Mouse (Mus musculus): ENCODE results near the gene Gm20388. TPM values are rescaled to one million over a fixed set of nuclear protein-coding genes. Genes with fewer than 3 reads are reported as not detected.

Gm20388 gene
- polyA plus RNA-seq, 1 experiment from 2014 or later: 8.3 TPM

DNA sequence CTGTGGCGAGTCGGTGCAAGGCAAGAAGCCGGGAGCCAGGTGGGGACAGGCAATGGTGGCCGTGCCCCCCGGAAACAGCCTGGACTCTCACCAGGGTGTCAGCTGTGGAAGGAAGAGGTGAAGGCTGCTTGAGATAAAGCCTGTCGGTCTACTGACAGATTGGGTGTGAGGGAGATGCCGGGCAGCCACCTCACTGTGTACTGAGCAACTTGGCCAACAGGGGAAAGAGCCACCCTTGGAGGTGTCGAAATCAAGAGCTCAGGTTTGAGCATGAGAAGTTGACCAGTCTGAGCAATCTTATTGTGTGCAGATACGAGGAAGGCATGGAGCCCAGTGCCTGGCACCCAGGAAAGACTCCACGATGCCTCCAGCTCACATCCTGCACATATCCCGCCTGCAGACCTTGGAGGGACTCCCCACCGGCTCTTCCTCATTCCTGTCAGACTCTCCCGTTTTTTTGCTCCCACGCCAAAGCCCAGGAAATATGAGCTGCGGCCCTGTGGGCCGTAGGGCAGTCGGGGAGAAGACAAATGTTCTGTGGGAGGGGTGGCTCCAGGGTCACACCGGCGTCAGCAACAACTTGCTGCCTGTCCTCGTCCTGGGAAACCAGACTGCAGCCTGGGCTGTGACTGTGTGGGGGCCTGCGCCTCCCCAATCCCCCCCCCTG lies 1347.6 kb downstream of the Gm20388 start:
- peak overlapping the region; percentile 32; the same call in 1 of the 2 replicates for H3K4me2 ChIP-seq (ENCODE audit: low read length)
- no peak overlapping the region for H3K4me3 ChIP-seq (ENCODE audit: low read depth, low read length)
- H3K27ac ChIP-seq (ENCODE audit: low read depth): no peak overlapping the region
- H3K9me3 ChIP-seq (ENCODE audit: control insufficient read depth, low read length): no peaks in the 10 kb centered on the region
- H3K27me3 ChIP-seq (replicated peaks; ENCODE audit: control insufficient read depth, insufficient read depth, low read length): peaks cover 5% of the 10 kb centered on the region; the same call in 1 of the 2 replicates
- H3K36me3 ChIP-seq (ENCODE audit: control insufficient read depth, insufficient read depth, low read length): no peaks in the 10 kb centered on the region
- peaks cover 11% of the 10 kb centered on the region for H3K4me1 ChIP-seq (replicated peaks; ENCODE audit: control insufficient read depth, insufficient read depth, low read length)
- 21% methylated on average over 21 of the region's 21 CpGs for WGBS
- DNase-seq (ENCODE audit: low spot score) (peak; percentile 59), ATAC-seq (replicated peaks; ENCODE audit: low FRiP score, low TSS enrichment, low read depth) (no peak)
- H3K9ac ChIP-seq (ENCODE audit: low read length): no peak overlapping the region

DNA sequence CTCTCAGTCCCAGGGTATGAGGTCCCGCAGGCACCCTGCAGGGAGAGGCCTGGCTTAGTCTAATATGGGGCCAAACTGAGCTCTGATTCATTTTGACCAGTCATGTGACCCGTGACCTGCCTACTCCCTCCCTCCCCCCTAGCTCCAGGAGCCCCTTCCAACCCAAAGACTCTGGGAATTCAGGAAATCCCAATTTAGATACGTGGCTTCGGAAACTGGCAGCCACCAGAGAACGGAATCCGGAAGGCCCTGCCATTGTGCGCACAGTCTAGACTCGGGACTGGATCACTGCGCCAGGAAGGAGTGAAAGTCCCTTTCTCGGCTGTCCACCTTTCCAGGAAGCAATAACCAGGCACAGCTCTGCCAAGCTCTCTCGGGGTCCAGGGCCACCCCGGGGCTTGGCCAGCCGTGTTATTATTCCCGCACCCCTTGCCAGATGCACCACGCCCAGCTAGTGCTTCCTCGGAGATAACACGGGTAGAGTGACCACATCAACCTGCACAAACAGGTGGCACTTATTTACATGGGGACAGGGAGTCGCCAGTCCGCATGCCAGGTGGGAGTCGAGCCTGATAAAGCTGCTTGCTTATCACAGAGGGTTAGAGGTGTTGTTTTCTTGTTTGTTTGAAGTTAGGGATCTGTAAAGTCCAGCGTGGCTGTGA lies 1352.2 kb downstream of the Gm20388 start:
- no peak overlapping the region for H3K27ac ChIP-seq (ENCODE audit: low read depth)
- H3K9ac ChIP-seq (ENCODE audit: low read length): no peak overlapping the region
- H3K36me3 ChIP-seq (ENCODE audit: control insufficient read depth, insufficient read depth, low read length): no peaks in the 10 kb centered on the region
- 0 out of 2 replicates have a peak overlapping the region, but pooled peaks have one; percentile 20 for H3K4me2 ChIP-seq (ENCODE audit: low read length)
- ATAC-seq (replicated peaks; ENCODE audit: low FRiP score, low TSS enrichment, low read depth) (no peak; the same call in 1 of the 2 replicates), DNase-seq (ENCODE audit: low spot score) (no peak)
- H3K27me3 ChIP-seq (replicated peaks; ENCODE audit: control insufficient read depth, insufficient read depth, low read length): no peaks in the 10 kb centered on the region
- H3K4me1 ChIP-seq (replicated peaks; ENCODE audit: control insufficient read depth, insufficient read depth, low read length): peaks cover 11% of the 10 kb centered on the region
- H3K9me3 ChIP-seq (ENCODE audit: control insufficient read depth, low read length): no peaks in the 10 kb centered on the region
- 62% methylated on average over 21 of the region's 21 CpGs for WGBS
- no peak overlapping the region for H3K4me3 ChIP-seq (ENCODE audit: low read depth, low read length)

DNA sequence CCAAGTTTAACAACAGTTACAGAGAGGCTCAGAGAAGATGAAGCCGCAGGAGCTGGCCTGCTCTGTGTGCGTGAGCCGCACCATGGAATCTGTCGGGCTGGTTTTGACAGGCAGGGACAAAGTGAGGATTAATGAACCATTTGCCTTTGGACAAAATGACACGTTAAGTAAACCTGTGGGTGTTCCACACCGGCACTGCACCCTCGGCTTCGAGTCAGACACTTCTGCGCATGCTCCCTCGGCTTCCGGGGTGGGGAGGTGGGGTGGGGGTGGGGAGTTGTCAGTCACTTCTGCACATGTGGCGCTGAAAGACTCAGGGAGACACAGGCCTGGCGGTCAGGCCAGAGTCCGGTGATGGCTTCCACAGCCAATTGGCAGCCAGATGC lies 1352.7 kb downstream of the Gm20388 start:
- Histone ChIP-seq H3K9me3 (ENCODE audit: control insufficient read depth, low read length) (no peaks in the 10 kb centered on the region), H3K9ac (ENCODE audit: low read length) (no peak overlapping the region), H3K4me2 (ENCODE audit: low read length) (0 out of 2 replicates have a peak overlapping the region, but pooled peaks have one; percentile 20), H3K4me1 (replicated peaks; ENCODE audit: control insufficient read depth, insufficient read depth, low read length) (peaks cover 6% of the 10 kb centered on the region), H3K4me3 (ENCODE audit: low read depth, low read length) (no peak overlapping the region), H3K27ac (ENCODE audit: low read depth) (no peak overlapping the region), H3K27me3 (replicated peaks; ENCODE audit: control insufficient read depth, insufficient read depth, low read length) (no peaks in the 10 kb centered on the region), H3K36me3 (ENCODE audit: control insufficient read depth, insufficient read depth, low read length) (no peaks in the 10 kb centered on the region)
- WGBS: 61% methylated on average over 14 of the region's 14 CpGs
- 0 out of 2 replicates have a peak, but pooled peaks have one; percentile 17 for ATAC-seq (replicated peaks; ENCODE audit: low FRiP score, low TSS enrichment, low read depth)
- no peak for DNase-seq (ENCODE audit: low spot score)

DNA sequence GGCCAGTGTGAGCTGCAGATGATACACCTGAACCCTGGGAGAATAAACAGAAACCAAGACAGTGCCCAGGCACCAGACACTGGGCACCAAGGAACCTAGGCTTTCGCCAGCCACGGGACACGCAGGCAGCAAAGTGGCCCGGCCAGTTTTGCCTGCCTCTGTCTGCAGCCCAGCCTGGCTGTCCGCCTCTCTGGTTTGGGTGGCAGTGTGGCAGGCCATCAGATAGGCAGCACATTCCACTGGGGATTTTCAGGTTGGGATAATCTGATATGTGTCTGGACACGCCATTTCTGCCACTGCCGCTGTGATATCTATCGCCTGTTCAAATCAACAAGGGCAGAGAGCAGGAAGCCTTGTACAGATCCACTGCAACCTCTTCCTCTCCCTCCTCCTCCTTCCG lies 1353.6 kb downstream of the Gm20388 start:
- WGBS: 67% methylated on average over 9 of the region's 9 CpGs
- Histone ChIP-seq H3K9ac (ENCODE audit: low read length) (no peak overlapping the region), H3K4me3 (ENCODE audit: low read depth, low read length) (no peak overlapping the region), H3K4me1 (replicated peaks; ENCODE audit: control insufficient read depth, insufficient read depth, low read length) (no peaks in the 10 kb centered on the region; the same call in 1 of the 2 replicates), H3K36me3 (ENCODE audit: control insufficient read depth, insufficient read depth, low read length) (no peaks in the 10 kb centered on the region), H3K4me2 (ENCODE audit: low read length) (no peak overlapping the region), H3K27ac (ENCODE audit: low read depth) (no peak overlapping the region), H3K9me3 (ENCODE audit: control insufficient read depth, low read length) (no peaks in the 10 kb centered on the region), H3K27me3 (replicated peaks; ENCODE audit: control insufficient read depth, insufficient read depth, low read length) (no peaks in the 10 kb centered on the region)
- no peak for DNase-seq (ENCODE audit: low spot score)
- no peak for ATAC-seq (replicated peaks; ENCODE audit: low FRiP score, low TSS enrichment, low read depth)

DNA sequence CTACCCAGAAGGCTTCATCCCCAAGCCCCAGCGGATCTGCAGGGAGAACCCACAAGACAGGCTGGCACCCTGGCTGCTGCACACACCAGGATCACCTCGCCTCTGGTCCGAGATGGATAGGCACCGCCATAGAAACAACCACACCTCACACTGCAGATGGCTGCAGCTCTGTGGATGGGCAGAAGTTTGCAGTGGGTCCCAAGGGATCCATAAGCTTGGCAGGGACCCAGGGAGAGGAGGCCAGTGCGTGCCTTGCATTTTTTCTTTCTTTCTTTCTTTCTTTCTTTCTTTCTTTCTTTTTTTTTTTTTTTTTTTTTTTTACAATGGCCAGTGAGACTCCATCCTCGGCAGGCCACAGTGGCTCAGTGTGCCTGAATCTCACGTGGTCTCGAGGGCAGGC lies 1360.9 kb downstream of the Gm20388 start:
- Histone ChIP-seq H3K4me1 (replicated peaks; ENCODE audit: control insufficient read depth, insufficient read depth, low read length) (no peaks in the 10 kb centered on the region), H3K9me3 (ENCODE audit: control insufficient read depth, low read length) (no peaks in the 10 kb centered on the region), H3K27ac (ENCODE audit: low read depth) (no peak overlapping the region), H3K4me2 (ENCODE audit: low read length) (no peak overlapping the region), H3K9ac (ENCODE audit: low read length) (no peak overlapping the region), H3K36me3 (ENCODE audit: control insufficient read depth, insufficient read depth, low read length) (no peaks in the 10 kb centered on the region), H3K4me3 (ENCODE audit: low read depth, low read length) (no peak overlapping the region), H3K27me3 (replicated peaks; ENCODE audit: control insufficient read depth, insufficient read depth, low read length) (no peaks in the 10 kb centered on the region)
- WGBS: 78% methylated on average over 8 of the region's 8 CpGs
- DNase-seq (ENCODE audit: low spot score) (no peak), ATAC-seq (replicated peaks; ENCODE audit: low FRiP score, low TSS enrichment, low read depth) (no peak)

DNA sequence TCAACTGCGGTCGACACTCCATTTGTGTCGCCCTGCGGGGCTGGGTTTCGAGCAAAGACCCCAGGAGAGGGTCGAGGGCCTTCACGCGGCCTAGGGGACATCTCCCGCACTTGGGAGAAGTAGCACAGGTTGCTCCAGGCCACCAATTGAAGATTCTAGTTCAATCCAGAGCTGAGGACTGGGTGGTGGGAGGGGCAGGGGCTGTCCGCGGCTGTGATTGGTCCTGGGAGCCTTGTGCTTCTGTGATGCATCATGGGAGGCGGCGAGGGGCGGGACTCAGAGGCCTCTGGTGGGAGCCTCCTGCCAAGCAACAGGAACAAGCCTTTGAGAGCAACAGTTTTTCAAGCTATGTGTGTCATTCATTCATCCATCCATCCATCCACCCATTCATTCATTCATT lies 1362.6 kb downstream of the Gm20388 start:
- Histone ChIP-seq H3K27ac (ENCODE audit: low read depth) (no peak overlapping the region), H3K4me2 (ENCODE audit: low read length) (peak overlapping the region; percentile 36), H3K27me3 (replicated peaks; ENCODE audit: control insufficient read depth, insufficient read depth, low read length) (peaks cover 4% of the 10 kb centered on the region; the same call in 1 of the 2 replicates), H3K4me1 (replicated peaks; ENCODE audit: control insufficient read depth, insufficient read depth, low read length) (no peaks in the 10 kb centered on the region), H3K9me3 (ENCODE audit: control insufficient read depth, low read length) (no peaks in the 10 kb centered on the region), H3K4me3 (ENCODE audit: low read depth, low read length) (no peak overlapping the region), H3K36me3 (ENCODE audit: control insufficient read depth, insufficient read depth, low read length) (no peaks in the 10 kb centered on the region), H3K9ac (ENCODE audit: low read length) (no peak overlapping the region)
- WGBS: 45% methylated on average over 14 of the region's 14 CpGs
- no peak; the same call in 1 of the 2 replicates for ATAC-seq (replicated peaks; ENCODE audit: low FRiP score, low TSS enrichment, low read depth)
- DNase-seq (ENCODE audit: low spot score): peak; percentile 65

DNA sequence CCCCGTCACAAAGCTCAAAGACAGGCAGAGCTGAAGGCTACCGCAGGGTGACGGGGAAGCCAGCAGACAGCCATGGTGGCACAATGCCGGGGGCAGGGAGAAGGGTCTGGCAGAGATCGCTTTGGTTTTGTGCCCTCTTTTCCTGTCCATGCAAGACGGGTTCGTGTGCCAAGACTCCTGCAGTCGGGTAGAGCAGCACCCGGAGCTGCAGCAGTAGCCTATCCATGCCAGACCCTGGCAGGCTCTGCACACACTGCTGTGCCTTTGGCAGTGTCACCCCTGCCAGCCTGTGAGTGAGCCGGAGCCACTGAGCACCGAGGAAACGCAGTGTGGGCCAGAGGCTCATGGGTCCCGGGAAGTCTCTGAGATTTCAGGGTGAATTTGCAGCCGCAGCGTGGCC lies 1363.0 kb downstream of the Gm20388 start:
- Histone ChIP-seq H3K27ac (ENCODE audit: low read depth) (no peak overlapping the region), H3K9me3 (ENCODE audit: control insufficient read depth, low read length) (no peaks in the 10 kb centered on the region), H3K27me3 (replicated peaks; ENCODE audit: control insufficient read depth, insufficient read depth, low read length) (peaks cover 4% of the 10 kb centered on the region; the same call in 1 of the 2 replicates), H3K36me3 (ENCODE audit: control insufficient read depth, insufficient read depth, low read length) (no peaks in the 10 kb centered on the region), H3K4me2 (ENCODE audit: low read length) (no peak overlapping the region), H3K9ac (ENCODE audit: low read length) (no peak overlapping the region), H3K4me1 (replicated peaks; ENCODE audit: control insufficient read depth, insufficient read depth, low read length) (no peaks in the 10 kb centered on the region), H3K4me3 (ENCODE audit: low read depth, low read length) (no peak overlapping the region)
- 78% methylated on average over 15 of the region's 15 CpGs for WGBS
- DNase-seq (ENCODE audit: low spot score) (no peak), ATAC-seq (replicated peaks; ENCODE audit: low FRiP score, low TSS enrichment, low read depth) (no peak)

DNA sequence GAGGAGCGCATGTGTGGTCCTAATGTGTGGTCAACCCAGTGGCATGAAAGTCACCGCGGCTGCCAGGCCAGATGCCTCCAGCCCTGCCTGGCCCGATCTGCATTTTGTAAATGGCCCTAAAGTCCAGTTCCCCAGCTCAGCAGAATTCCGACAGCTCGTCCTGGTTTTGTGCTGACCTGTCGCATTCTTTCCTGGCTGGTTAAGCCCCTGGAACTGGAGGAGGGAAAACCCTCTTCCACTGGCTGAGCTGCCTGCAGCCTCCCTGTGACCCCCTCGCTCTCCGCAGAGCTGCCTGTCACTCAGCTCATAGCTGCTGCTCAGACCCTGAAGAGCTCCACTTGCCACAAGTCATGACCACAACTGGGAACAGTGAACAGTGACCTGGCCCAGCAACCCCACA lies 1369.8 kb downstream of the Gm20388 start:
- H3K4me1 ChIP-seq (replicated peaks; ENCODE audit: control insufficient read depth, insufficient read depth, low read length): peaks cover 12% of the 10 kb centered on the region
- WGBS: 49% methylated on average over 9 of the region's 9 CpGs

More for the DNA sequence above, 1369.8 kb downstream of the Gm20388 start:
- Histone ChIP-seq H3K4me3 (ENCODE audit: low read depth, low read length) (no peak overlapping the region), H3K36me3 (ENCODE audit: control insufficient read depth, insufficient read depth, low read length) (no peaks in the 10 kb centered on the region), H3K27me3 (replicated peaks; ENCODE audit: control insufficient read depth, insufficient read depth, low read length) (peaks cover 4% of the 10 kb centered on the region; the same call in 1 of the 2 replicates), H3K9ac (ENCODE audit: low read length) (no peak overlapping the region), H3K9me3 (ENCODE audit: control insufficient read depth, low read length) (no peaks in the 10 kb centered on the region), H3K27ac (ENCODE audit: low read depth) (no peak overlapping the region), H3K4me2 (ENCODE audit: low read length) (no peak overlapping the region)
- DNase-seq (ENCODE audit: low spot score) (no peak), ATAC-seq (replicated peaks; ENCODE audit: low FRiP score, low TSS enrichment, low read depth) (no peak)
